Mouse (Mus musculus): ENCODE measurements around the gene Olfr922. TPM values are rescaled to one million over a fixed set of nuclear protein-coding genes. Genes with fewer than 3 reads are reported as not detected.

The Olfr922 gene
- polyA plus RNA-seq (2017; shearing (Covaris generic)): not detected

DNA sequence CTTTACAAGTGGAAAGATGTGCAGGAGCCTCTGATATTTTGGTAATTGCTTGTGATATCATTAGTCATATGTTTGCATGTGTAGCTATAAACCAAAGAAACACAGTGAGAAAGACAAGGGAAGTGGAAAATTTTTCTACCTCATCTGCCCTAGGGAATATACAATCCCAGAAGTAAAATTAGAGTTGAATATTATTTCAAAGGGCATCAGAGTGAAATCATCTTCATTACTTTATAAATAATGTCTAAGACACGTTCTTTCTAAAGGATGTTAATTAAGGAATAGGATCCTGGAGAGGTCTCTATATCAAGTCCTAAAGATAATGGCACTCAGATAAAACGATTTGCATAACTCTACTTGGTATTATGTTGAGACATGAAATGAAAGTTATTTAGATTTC lies at the start of gene Olfr922:
Gene Olfr922, plus strand, starts transcription at position 301 of the 400 bp plus-strand sequence.

DNA sequence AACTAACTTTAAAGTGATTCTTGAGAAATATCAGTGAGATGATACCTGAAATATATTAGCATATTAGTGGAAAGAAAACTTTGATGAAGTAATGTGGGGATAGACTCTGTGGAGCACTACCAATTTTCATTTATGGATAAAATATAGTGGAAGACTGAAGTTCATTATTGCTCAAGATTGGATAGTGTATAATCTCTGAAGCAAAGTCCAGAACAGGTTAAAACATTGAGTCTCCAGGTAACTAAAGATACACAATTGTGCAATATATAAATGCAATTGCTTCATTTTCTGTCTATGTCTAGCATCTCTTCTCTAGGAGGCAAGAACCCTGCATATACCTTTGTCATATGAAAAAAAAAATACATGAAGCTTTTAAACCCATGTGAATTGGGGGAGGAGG lies 41.6 kb upstream of the Olfr922 start, which contains the start of gene Olfr921:
Gene Olfr921, plus strand, starts transcription at position 301 of the 400 bp plus-strand sequence.

DNA sequence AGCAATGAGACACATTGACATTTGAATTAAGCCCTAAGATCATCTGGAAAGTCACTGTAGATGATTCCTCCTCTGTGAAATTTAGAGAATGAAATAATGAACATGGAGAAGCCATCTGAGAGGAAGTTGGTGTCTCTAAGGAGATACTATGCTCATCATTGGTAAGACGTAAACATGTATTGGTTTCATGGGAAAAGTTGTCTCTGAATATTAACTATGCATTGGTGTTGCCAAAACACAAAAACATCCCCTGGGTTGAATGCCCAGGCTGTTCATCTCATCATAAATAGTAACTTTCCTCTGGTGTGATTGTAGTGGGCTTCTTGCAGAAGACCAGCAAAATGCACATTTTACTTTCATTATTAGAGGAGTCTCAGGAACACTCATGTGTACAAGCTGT lies 11.8 kb downstream of the Olfr922 start, which contains the start of gene Olfr923:
Gene Olfr923, plus strand, starts transcription at position 301 of the 400 bp plus-strand sequence.

DNA sequence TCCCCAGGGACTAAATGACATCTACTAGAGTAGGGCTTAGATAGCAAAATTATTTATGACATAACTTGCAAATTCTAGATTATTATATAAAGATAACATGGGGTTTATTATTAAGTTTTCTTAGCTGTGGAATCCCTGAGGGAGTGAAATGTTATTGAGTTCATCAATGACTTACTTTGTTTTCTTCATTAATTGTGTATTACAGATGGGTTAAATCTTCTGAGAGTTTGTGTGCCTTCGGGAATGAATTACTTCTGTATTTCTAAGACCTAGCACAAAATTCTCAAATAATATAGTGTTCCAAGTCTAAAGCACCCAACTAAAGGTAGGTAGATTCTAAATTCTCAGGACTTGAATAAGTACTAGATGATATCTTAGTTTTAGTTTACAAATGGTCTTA lies 29.7 kb downstream of the Olfr922 start, which contains the start of gene Olfr924:
Gene Olfr924, plus strand, starts transcription at position 301 of the 400 bp plus-strand sequence.

DNA sequence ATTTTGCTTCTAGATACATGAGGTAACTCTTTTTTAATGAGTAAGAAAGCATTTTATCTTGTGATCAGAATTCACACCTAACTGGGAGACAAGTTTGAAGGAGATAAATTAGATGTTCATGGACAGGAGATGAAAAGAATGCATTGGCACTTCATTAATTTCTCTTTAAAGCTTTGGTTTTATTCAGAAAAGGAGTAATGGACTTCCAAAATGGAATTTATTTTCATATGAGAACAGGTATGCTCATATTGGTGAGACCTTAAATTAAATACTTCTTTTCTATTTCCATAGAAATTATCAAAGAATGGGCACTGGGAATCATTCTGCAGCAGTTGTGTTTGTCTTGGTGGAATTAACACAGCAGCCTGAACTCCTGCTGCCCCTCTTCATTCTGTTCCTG lies 40.3 kb downstream of the Olfr922 start, which contains the start of gene Olfr26:
Gene Olfr26, plus strand, starts transcription at position 301 of the 400 bp plus-strand sequence.

Other genes starting within 250 kb of the Olfr922 start
- gene Olfr912, start 234.4 kb upstream of the Olfr922 start, polyA plus RNA-seq (2017; shearing (Covaris generic)): under 1 TPM; 0.07 to 0.27 TPM
- gene Olfr913, start 221.9 kb upstream of the Olfr922 start, polyA plus RNA-seq (2017; shearing (Covaris generic)): not detected
- gene Olfr914, start 209.5 kb upstream of the Olfr922 start, polyA plus RNA-seq (2017; shearing (Covaris generic)): under 1 TPM in 1 of 2 experiments, not detected in 1; 0.04 TPM
- gene Olfr916, start 154.7 kb upstream of the Olfr922 start, polyA plus RNA-seq (2017; shearing (Covaris generic)): under 1 TPM; 0.10 to 0.44 TPM
- gene Olfr917, start 148.8 kb upstream of the Olfr922 start, polyA plus RNA-seq (2017; shearing (Covaris generic)): not detected
- gene Olfr918, start 140.0 kb upstream of the Olfr922 start, polyA plus RNA-seq (2017; shearing (Covaris generic)): not detected
- gene Olfr919, start 110.9 kb upstream of the Olfr922 start, polyA plus RNA-seq (2017; shearing (Covaris generic)): not detected
- 10 to 100 TPM; 23.5 to 31.6 TPM for gene Vwa5a, start 96.3 kb upstream of the Olfr922 start, polyA plus RNA-seq (2017; shearing (Covaris generic))
- under 1 TPM in 1 of 2 experiments, not detected in 1; 0.10 TPM for gene Olfr920, start 62.3 kb upstream of the Olfr922 start, polyA plus RNA-seq (2017; shearing (Covaris generic))
- gene Olfr921, start 41.5 kb upstream of the Olfr922 start, polyA plus RNA-seq (2017; shearing (Covaris generic)): under 1 TPM; 0.06 to 0.09 TPM
- under 1 TPM in 1 of 2 experiments, not detected in 1; 0.10 TPM for gene Olfr923, start 11.9 kb downstream of the Olfr922 start, polyA plus RNA-seq (2017; shearing (Covaris generic))
- gene Olfr924, start 29.8 kb downstream of the Olfr922 start, polyA plus RNA-seq (2017; shearing (Covaris generic)): under 1 TPM in 1 of 2 experiments, not detected in 1; 0.15 TPM
- gene Olfr26, start 40.4 kb downstream of the Olfr922 start, polyA plus RNA-seq (2017; shearing (Covaris generic)): not detected
- not detected for gene Olfr926, start 62.5 kb downstream of the Olfr922 start, polyA plus RNA-seq (2017; shearing (Covaris generic))
- not detected for gene Olfr930, start 115.2 kb downstream of the Olfr922 start, polyA plus RNA-seq (2017; shearing (Covaris generic))
- gene Olfr933, start 157.7 kb downstream of the Olfr922 start, polyA plus RNA-seq (2017; shearing (Covaris generic)): under 1 TPM in 1 of 2 experiments, not detected in 1; 0.05 TPM
- gene Olfr934, start 173.7 kb downstream of the Olfr922 start, polyA plus RNA-seq (2017; shearing (Covaris generic)): not detected
- gene Olfr935, start 185.1 kb downstream of the Olfr922 start, polyA plus RNA-seq (2017; shearing (Covaris generic)): not detected
- under 1 TPM in 1 of 2 experiments, not detected in 1; 0.31 TPM for gene Olfr146, start 208.8 kb downstream of the Olfr922 start, polyA plus RNA-seq (2017; shearing (Covaris generic))